In genomic region chr7:16103760-16104159, GRCm38 (mm10) we compare ENCODE assay signal across 9 mouse cellular contexts. TPM values are rescaled to one million over a fixed set of nuclear protein-coding genes. Genes with fewer than 3 reads are reported as not detected.
DNase-seq lines count a peak whose midpoint lies in the region.
"Had no signal": no experiment of that assay in that cellular context is flagged by ENCODE, and none has a peak within 500 bp of the region (broad histone marks: within the 10 kb centered on the region; RNA-seq: fewer than 3 reads in every experiment).

No protein-coding gene starts in this region.

- peak; percentile 39 for DNase-seq in gastrocnemius, adult 18-20 months (ENCODE audit: low spot score)
- DNase-seq in gastrocnemius, postnatal 25 days: no peak
- peak; percentile 52 for DNase-seq in MN1 (ENCODE audit: low spot score)
- DNase-seq in fibroblast of lung, adult 2 months (ENCODE audit: low read depth): peak; percentile 25
- DNase-seq in left cerebral cortex, adult 18-20 months (ENCODE audit: low spot score in 2 of 2): peak; percentile 76 to 88
- peak; percentile 77 to 90 for DNase-seq in right cerebral cortex, postnatal 36 days (ENCODE audit: low spot score in 2 of 2)
- DNase-seq in thymus, postnatal 10 days (ENCODE audit: low spot score in 2 of 2): no peak
- no peak for DNase-seq in spleen, postnatal 10 days (ENCODE audit: low spot score in 2 of 2)

RNA-seq across cellular contexts. Expression of gene Napa, which starts 5.5 kb away (rescaled TPM):
- 100 to 1,000 TPM; 101 to 131 TPM for total RNA-seq in gastrocnemius, adult 18-20 months (2021)
- 100 to 1,000 TPM in 1 of 2 experiments, 10 to 100 TPM in 1; 71.2 to 105 TPM for total RNA-seq in gastrocnemius, postnatal 25 days (2021)
- 100 to 1,000 TPM; 277 to 292 TPM for total RNA-seq in left cerebral cortex, adult 18-20 months (2021)

RNA-seq across cellular contexts. Expression of gene Kptn, which starts 15.9 kb away (rescaled TPM):
- total RNA-seq in gastrocnemius, adult 18-20 months (2021): 10 to 100 TPM; 10.2 to 12.6 TPM
- 10 to 100 TPM; 10.7 to 11.1 TPM for total RNA-seq in gastrocnemius, postnatal 25 days (2021)
- total RNA-seq in left cerebral cortex, adult 18-20 months (2021): 10 to 100 TPM; 34.9 to 35.1 TPM

RNA-seq across cellular contexts. Expression of gene Slc8a2, which starts 25.9 kb away (rescaled TPM):
- total RNA-seq in gastrocnemius, adult 18-20 months (2021): under 1 TPM; 0.11 to 0.21 TPM
- total RNA-seq in gastrocnemius, postnatal 25 days (2021): under 1 TPM; 0.15 to 0.16 TPM
- 100 to 1,000 TPM; 214 to 216 TPM for total RNA-seq in left cerebral cortex, adult 18-20 months (2021)
- total RNA-seq: liver, adult 2 months had no signal

RNA-seq across cellular contexts. Expression of gene Zfp541, which starts 42.1 kb away (rescaled TPM):
- not detected for total RNA-seq in gastrocnemius, adult 18-20 months (2021)
- total RNA-seq in gastrocnemius, postnatal 25 days (2021): not detected
- total RNA-seq in left cerebral cortex, adult 18-20 months (2021): under 1 TPM; 0.66 to 0.70 TPM
- total RNA-seq: liver, adult 2 months had no signal

RNA-seq across cellular contexts. Expression of gene Bicra, which starts 56.0 kb away (rescaled TPM):
- total RNA-seq in gastrocnemius, adult 18-20 months (2021): 1 to 10 TPM; 5.5 to 6.6 TPM
- total RNA-seq in gastrocnemius, postnatal 25 days (2021): 1 to 10 TPM; 5.1 to 6.1 TPM
- total RNA-seq in left cerebral cortex, adult 18-20 months (2021): 10 to 100 TPM; 11.8 to 13.9 TPM

Comparison
In these comparisons a context has a peak if more than half of its experiments do, and no peak if none do; other contexts are left out.
1. DNase-seq: peak in gastrocnemius, adult 18-20 months (single experiment), MN1 (single experiment), fibroblast of lung, adult 2 months (single experiment), left cerebral cortex, adult 18-20 months (2 of 2) and right cerebral cortex, postnatal 36 days (2 of 2); none in gastrocnemius, postnatal 25 days (single experiment), thymus, postnatal 10 days (0 of 2) and spleen, postnatal 10 days (0 of 2).
2. RNA of gene Slc8a2, which starts 25.9 kb away (total RNA-seq): 214 to 216 TPM in left cerebral cortex, adult 18-20 months; 0.11 to 0.21 TPM in gastrocnemius, adult 18-20 months and 0.15 to 0.16 TPM in gastrocnemius, postnatal 25 days; every median in the first group is over 100 times any median in the second.